Mouse (Mus musculus) urinary bladder, adult 2 months (tissue): ENCODE data around the gene Qrich2. TPM values are rescaled to one million over a fixed set of nuclear protein-coding genes. Genes with fewer than 3 reads are reported as not detected.
A peak's percentile ranks its signal among the peaks of the same experiment; 100 is the strongest.

Experiments
- DNase-seq: peaks from one replicate; pipeline ENCODE4 v3.0.0; 2022; ENCODE audit warnings: low spot score
- polyA plus RNA-seq: library from polyadenylated mRNA; depleted of rRNA; stranded (reverse); fragments of >200 nt; gene quantifications from 2 replicates; pipeline ENCODE4 v1.2.3, GENCODE M21; 2012

Qrich2 gene
- polyA plus RNA-seq, 1 experiment, result 0.12 TPM

GRCm38 (mm10) chr11:116445596-116446307 is 20.3 kb downstream of the Qrich2 start:
- DNase-seq, result peak; percentile 92

GRCm38 (mm10) chr11:116443935-116444334 is 22.1 kb downstream of the Qrich2 start:
- no peak for DNase-seq

GRCm38 (mm10) chr11:116443311-116443710 is 22.7 kb downstream of the Qrich2 start:
- DNase-seq, result no peak

GRCm38 (mm10) chr11:116442867-116443177 is 23.2 kb downstream of the Qrich2 start:
- DNase-seq, result no peak

GRCm38 (mm10) chr11:116442129-116442866 is 23.7 kb downstream of the Qrich2 start:
- DNase-seq, result no peak

GRCm38 (mm10) chr11:116440408-116441068 is 25.5 kb downstream of the Qrich2 start:
- no peak for DNase-seq

GRCm38 (mm10) chr11:116439269-116440240 is 26.5 kb downstream of the Qrich2 start:
- no peak for DNase-seq

GRCm38 (mm10) chr11:116437541-116437940 is 28.5 kb downstream of the Qrich2 start:
- DNase-seq, result no peak

GRCm38 (mm10) chr11:116436725-116437331 is 29.2 kb downstream of the Qrich2 start:
- DNase-seq, result no peak

- no peak for DNase-seq
Measured at GRCm38 (mm10) chr11:116435992-116436724, 29.9 kb downstream of the Qrich2 start.

GRCm38 (mm10) chr11:116434967-116435752 is 30.9 kb downstream of the Qrich2 start:
- DNase-seq, result no peak

- peak; percentile 69 for DNase-seq
Measured at GRCm38 (mm10) chr11:116434287-116434966, 31.6 kb downstream of the Qrich2 start.

GRCm38 (mm10) chr11:116433356-116434286 is 32.4 kb downstream of the Qrich2 start, which contains the start of gene Ubald2:
TSS of gene Ubald2 (plus strand) at chr11:116434094.
- DNase-seq, result peak; percentile 94

GRCm38 (mm10) chr11:116432593-116433355 is 33.3 kb downstream of the Qrich2 start:
- no peak for DNase-seq

GRCm38 (mm10) chr11:116432127-116432526 is 33.9 kb downstream of the Qrich2 start:
- no peak for DNase-seq

- no peak for DNase-seq
Measured at GRCm38 (mm10) chr11:116431428-116432077, 34.5 kb downstream of the Qrich2 start.
